Mouse (Mus musculus) MEL (cell line): ENCODE measurements around the gene Cbx5.

Source experiments
- CHD1 ChIP-seq: IDR thresholded peaks from 2 replicates; pipeline ENCODE4 v1.6.1; 2012; ENCODE audit warnings: low read depth, mild to moderate bottlenecking, inconsistent platforms, low read length, improper control_type of control experiment
- CHD2 ChIP-seq: IDR thresholded peaks from 2 replicates; pipeline ENCODE4 v1.6.1; 2011; ENCODE audit warnings: low read length, improper control_type of control experiment
- CTCF ChIP-seq, 3 experiments: IDR thresholded peaks in 2 of 3; conservative IDR thresholded peaks in 1 of 3; 2 replicates each; pipeline ENCODE4 v1.5.1; 2011 to 2012; ENCODE audit warnings: low read length in 3 of 3, low read depth in 2 of 3, mild to moderate bottlenecking in 2 of 3, improper control_type of control experiment in 1 of 3, inconsistent platforms in 1 of 3, mixed read lengths in 1 of 3, moderate library complexity in 1 of 3; ENCODE audit not compliant: control insufficient read depth in 1 of 3, insufficient read depth in 1 of 3, poor library complexity in 1 of 3, severe bottlenecking in 1 of 3
- ELF1 ChIP-seq: IDR thresholded peaks from 2 replicates; pipeline ENCODE4 v1.6.1; 2014; ENCODE audit warnings: low read depth, mild to moderate bottlenecking, inconsistent platforms, low read length, improper control_type of control experiment, moderate library complexity
- MAFK ChIP-seq: IDR thresholded peaks from 2 replicates; pipeline ENCODE4 v1.6.1; 2011; ENCODE audit warnings: low read depth, mild to moderate bottlenecking, low read length, improper control_type of control experiment, borderline replicate concordance
- TAL1 ChIP-seq: IDR thresholded peaks from 2 replicates; pipeline ENCODE4 v1.6.1; 2012; ENCODE audit warnings: mild to moderate bottlenecking, inconsistent platforms, low read length, moderate library complexity, mixed read lengths
- ZC3H11A ChIP-seq: IDR thresholded peaks from 2 replicates; pipeline ENCODE4 v1.6.1; 2012; ENCODE audit warnings: low read depth, mild to moderate bottlenecking, inconsistent platforms, low read length, improper control_type of control experiment

DNA sequence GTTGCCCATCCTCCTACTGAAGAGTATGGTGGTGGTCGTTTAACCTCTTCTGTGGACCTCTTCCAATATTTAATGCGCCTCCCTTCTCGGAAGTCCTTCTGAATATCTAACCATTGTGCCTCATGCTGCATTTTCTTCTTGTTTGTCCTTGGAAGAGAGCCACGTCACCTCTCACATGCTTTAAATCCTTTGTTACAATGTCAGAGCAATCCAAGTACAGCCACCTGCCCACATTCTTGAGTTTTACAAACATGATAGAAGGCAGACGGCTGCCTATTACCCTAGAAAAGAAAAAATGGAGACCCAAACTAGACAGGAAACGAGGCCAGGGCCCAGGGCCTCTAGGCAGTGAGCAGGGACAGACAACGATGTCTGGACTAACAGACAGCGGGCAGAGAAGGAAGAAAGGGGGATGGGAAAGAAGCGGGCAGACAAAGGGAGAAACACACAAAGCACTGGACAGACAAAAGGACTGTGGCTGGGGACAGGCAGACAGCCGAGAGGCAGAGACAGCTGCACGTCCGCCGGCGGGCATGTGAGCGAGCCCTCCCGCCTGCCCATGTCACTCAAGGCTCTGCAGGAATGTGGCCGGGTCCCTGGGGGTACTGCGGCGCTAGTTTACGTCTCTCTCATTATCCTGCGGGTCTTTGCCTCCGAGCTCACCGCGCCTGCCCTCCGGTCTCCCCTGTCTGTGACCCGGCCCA, 69.9 kb downstream of the Cbx5 start:
- TF ChIP-seq MAFK (no peak), CHD2 (no peak), ZC3H11A (no peak), ELF1 (no peak), CHD1 (no peak), TAL1 (no peak), CTCF (IDR thresholded peaks at IDR 0.05 in 2 of 3, conservative IDR thresholded peaks at IDR 0.05 in 1 of 3; ENCODE audit: control insufficient read depth in 1 of 3, insufficient read depth in 1 of 3, low read depth in 2 of 3, low read length in 3 of 3, poor library complexity in 1 of 3, severe bottlenecking in 1 of 3) (no peak)
